ENCODE assay signal across 8 mouse cellular contexts in the genomic region with DNA sequence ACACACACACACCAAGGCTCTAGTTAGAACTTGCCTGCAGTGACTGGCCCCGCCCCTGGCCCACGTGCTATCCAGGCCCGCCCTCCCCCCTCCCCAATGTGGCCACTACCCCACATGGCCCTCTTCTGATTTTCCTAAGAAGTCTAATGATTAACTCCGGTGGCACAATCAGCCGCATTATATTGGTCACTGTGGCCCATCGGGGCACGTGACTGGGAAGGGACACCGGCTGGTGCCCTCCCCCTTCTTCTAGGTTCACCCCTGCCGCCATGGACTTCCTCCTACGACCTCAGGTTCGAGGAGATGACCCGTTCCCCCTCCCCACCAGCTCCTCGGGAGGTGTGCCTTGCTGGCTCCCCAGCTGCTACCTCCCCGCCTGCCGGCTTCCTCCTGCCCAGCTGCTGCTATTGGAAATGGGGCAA. TPM values are rescaled to one million over a fixed set of nuclear protein-coding genes. Genes with fewer than 3 reads are reported as not detected.
DNase-seq lines count a peak whose midpoint lies in the region; ATAC-seq and TF ChIP-seq lines count a peak whose summit lies in the region.

No protein-coding gene starts in this region.

- no peak for ATAC-seq in limb, embryonic 11.5 days (ENCODE audit: insufficient number of reproducible peaks, low FRiP score, low TSS enrichment, low read depth)
- no peak for ATAC-seq in midbrain, embryonic 13.5 days
- no peak for ATAC-seq in granulocyte monocyte progenitor cell, adult 5-6 weeks (replicated peaks; ENCODE audit: poor library complexity, severe bottlenecking)

- no peak overlapping the region for H3K9ac ChIP-seq in limb, embryonic 11.5 days (ENCODE audit: low read length)
- peak overlapping the region; percentile 42 for H3K9ac ChIP-seq in midbrain, embryonic 13.5 days (replicated peaks)

- peaks cover 4% of the 10 kb centered on the region for H3K4me1 ChIP-seq in embryonic fibroblast, embryonic 13.5 days (ENCODE audit: control insufficient read depth, insufficient read depth, low read length)
- peaks cover 39% of the 10 kb centered on the region for H3K4me1 ChIP-seq in limb, embryonic 11.5 days (ENCODE audit: control insufficient read depth, insufficient read depth, low read length)
- H3K4me1 ChIP-seq in midbrain, embryonic 13.5 days (replicated peaks): peaks cover 49% of the 10 kb centered on the region

- H3K9me3 ChIP-seq in limb, embryonic 11.5 days (ENCODE audit: control insufficient read depth, low read length): no peaks in the 10 kb centered on the region
- no peaks in the 10 kb centered on the region for H3K9me3 ChIP-seq in midbrain, embryonic 13.5 days

- intact Hi-C loops in left cerebral cortex, postnatal 14 days (cut with DNase I): no loop called here

- 2% methylated on average over 14 of the region's 15 CpGs for WGBS in limb, embryonic 11.5 days
- 7% methylated on average over 13 of the region's 15 CpGs for WGBS in midbrain, embryonic 13.5 days

- no peak for TF ChIP-seq CTCF in embryonic fibroblast, embryonic 13.5 days (IDR thresholded peaks at IDR 0.05; ENCODE audit: borderline replicate concordance, insufficient read depth, low read length)

- no peak for TF ChIP-seq POLR2A in embryonic fibroblast, embryonic 13.5 days (IDR thresholded peaks at IDR 0.05; ENCODE audit: low read depth, low read length)

- peak overlapping the region; percentile 87; the same call in 1 of the 2 replicates for H3K4me2 ChIP-seq in limb, embryonic 11.5 days (ENCODE audit: low read depth, severe bottlenecking)
- H3K4me2 ChIP-seq in midbrain, embryonic 13.5 days (replicated peaks): peak overlapping the region; percentile 74

- peak; percentile 51 for DNase-seq in cerebellum, adult 9-11 months
- no peak for DNase-seq in cerebellum, postnatal 4 days (ENCODE audit: low spot score in 2 of 2)
- peak; percentile 62 for DNase-seq in limb, embryonic 11.5 days (ENCODE audit: low spot score)
- no peak for DNase-seq in testis, postnatal 10 days (ENCODE audit: low spot score)
- DNase-seq in left cerebral cortex, postnatal 14 days (ENCODE audit: low spot score in 2 of 2): no peak

- H3K27ac ChIP-seq in embryonic fibroblast, embryonic 13.5 days (ENCODE audit: insufficient read depth, low read length): no peak overlapping the region
- no peak overlapping the region; the same call in 1 of the 2 replicates for H3K27ac ChIP-seq in limb, embryonic 11.5 days (replicated peaks; ENCODE audit: low read depth, low read length)
- H3K27ac ChIP-seq in midbrain, embryonic 13.5 days: no peak overlapping the region

- peak overlapping the region; percentile 3; the same call in 1 of the 2 replicates for H3K4me3 ChIP-seq in embryonic fibroblast, embryonic 13.5 days (ENCODE audit: insufficient read depth, low read length)
- no peak overlapping the region for H3K4me3 ChIP-seq in limb, embryonic 11.5 days (ENCODE audit: low read depth, low read length)
- peak overlapping the region; percentile 6; the same call in 1 of the 2 replicates for H3K4me3 ChIP-seq in midbrain, embryonic 13.5 days (replicated peaks)

- no peaks in the 10 kb centered on the region for H3K27me3 ChIP-seq in limb, embryonic 11.5 days (ENCODE audit: control insufficient read depth, insufficient read depth, low read length)
- H3K27me3 ChIP-seq in midbrain, embryonic 13.5 days: peaks cover 11% of the 10 kb centered on the region

- H3K36me3 ChIP-seq in limb, embryonic 11.5 days (ENCODE audit: control insufficient read depth, insufficient read depth, low read length): peaks cover 21% of the 10 kb centered on the region
- peaks cover 36% of the 10 kb centered on the region for H3K36me3 ChIP-seq in midbrain, embryonic 13.5 days

RNA-seq across cellular contexts. Expression of a gene that starts 4.4 kb away (rescaled TPM):
- polyA plus RNA-seq in embryonic fibroblast, embryonic 13.5 days (2011; ENCODE audit: insufficient read length, low read depth, missing spikeins): 59.0 and 69.3 TPM in 2 replicates
- polyA plus RNA-seq in limb, embryonic 11.5 days (2014; fragmentation: Nextera tagmentation; extraction: Ambion mirVana): 26.9 and 28.0 TPM in 2 replicates
- 20.1 and 25.4 TPM in 2 replicates for polyA plus RNA-seq in midbrain, embryonic 13.5 days (2015; fragmentation: Nextera tagmentation; extraction: Ambion mirVana)
- 20.9 and 28.9 TPM in 2 replicates for total RNA-seq in granulocyte monocyte progenitor cell, adult 5-6 weeks (2014; fragmentation: Nextera tagmentation)
- total RNA-seq in granulocyte monocyte progenitor cell, adult 5-6 weeks (2017): 13.5 and 29.3 TPM in 2 replicates
- total RNA-seq in left cerebral cortex, postnatal 14 days (2021): 10 to 100 TPM; 26.8 to 31.9 TPM

RNA-seq across cellular contexts. Expression of a gene that starts 4.7 kb away (rescaled TPM):
- polyA plus RNA-seq in embryonic fibroblast, embryonic 13.5 days (2011; ENCODE audit: insufficient read length, low read depth, missing spikeins): 70.7 and 76.7 TPM in 2 replicates
- 48.6 and 49.2 TPM in 2 replicates for polyA plus RNA-seq in limb, embryonic 11.5 days (2014; fragmentation: Nextera tagmentation; extraction: Ambion mirVana)
- polyA plus RNA-seq in midbrain, embryonic 13.5 days (2015; fragmentation: Nextera tagmentation; extraction: Ambion mirVana): 95.9 and 102 TPM in 2 replicates
- 24.4 and 36.9 TPM in 2 replicates for total RNA-seq in granulocyte monocyte progenitor cell, adult 5-6 weeks (2014; fragmentation: Nextera tagmentation)
- total RNA-seq in granulocyte monocyte progenitor cell, adult 5-6 weeks (2017): 20.7 and 22.4 TPM in 2 replicates
- total RNA-seq in left cerebral cortex, postnatal 14 days (2021): 100 to 1,000 TPM; 138 to 149 TPM

RNA-seq across cellular contexts. Expression of a gene that starts 14.8 kb away (rescaled TPM):
- polyA plus RNA-seq in embryonic fibroblast, embryonic 13.5 days (2011; ENCODE audit: insufficient read length, low read depth, missing spikeins): 2.3 and 3.5 TPM in 2 replicates
- polyA plus RNA-seq in limb, embryonic 11.5 days (2014; fragmentation: Nextera tagmentation; extraction: Ambion mirVana): 0.33 and 0.40 TPM in 2 replicates
- polyA plus RNA-seq in midbrain, embryonic 13.5 days (2015; fragmentation: Nextera tagmentation; extraction: Ambion mirVana): not detected in 2 replicates
- not detected in 2 replicates for total RNA-seq in granulocyte monocyte progenitor cell, adult 5-6 weeks (2014; fragmentation: Nextera tagmentation)
- total RNA-seq in granulocyte monocyte progenitor cell, adult 5-6 weeks (2017): not detected in 2 replicates
- total RNA-seq in left cerebral cortex, postnatal 14 days (2021): not detected

RNA-seq across cellular contexts. Expression of a gene that starts 17.1 kb away (rescaled TPM):
- 63.3 and 91.1 TPM in 2 replicates for polyA plus RNA-seq in embryonic fibroblast, embryonic 13.5 days (2011; ENCODE audit: insufficient read length, low read depth, missing spikeins)
- polyA plus RNA-seq in limb, embryonic 11.5 days (2014; fragmentation: Nextera tagmentation; extraction: Ambion mirVana): 89.6 and 95.1 TPM in 2 replicates
- polyA plus RNA-seq in midbrain, embryonic 13.5 days (2015; fragmentation: Nextera tagmentation; extraction: Ambion mirVana): 80.4 and 95.0 TPM in 2 replicates
- total RNA-seq in granulocyte monocyte progenitor cell, adult 5-6 weeks (2014; fragmentation: Nextera tagmentation): 53.8 and 75.7 TPM in 2 replicates
- total RNA-seq in granulocyte monocyte progenitor cell, adult 5-6 weeks (2017): 15.9 and 23.3 TPM in 2 replicates
- total RNA-seq in left cerebral cortex, postnatal 14 days (2021): 100 to 1,000 TPM; 110 to 120 TPM

RNA-seq across cellular contexts. Expression of a gene that starts 19.7 kb away (rescaled TPM):
- polyA plus RNA-seq in embryonic fibroblast, embryonic 13.5 days (2011; ENCODE audit: insufficient read length, low read depth, missing spikeins): 5.9 and 9.8 TPM in 2 replicates
- polyA plus RNA-seq in limb, embryonic 11.5 days (2014; fragmentation: Nextera tagmentation; extraction: Ambion mirVana): 25.4 and 27.1 TPM in 2 replicates
- 46.5 and 49.6 TPM in 2 replicates for polyA plus RNA-seq in midbrain, embryonic 13.5 days (2015; fragmentation: Nextera tagmentation; extraction: Ambion mirVana)
- 6.4 and 18.7 TPM in 2 replicates for total RNA-seq in granulocyte monocyte progenitor cell, adult 5-6 weeks (2014; fragmentation: Nextera tagmentation)
- 8.8 and 11.1 TPM in 2 replicates for total RNA-seq in granulocyte monocyte progenitor cell, adult 5-6 weeks (2017)
- 10 to 100 TPM; 30.4 to 31.2 TPM for total RNA-seq in left cerebral cortex, postnatal 14 days (2021)

Comparison
In these comparisons a context has a peak if more than half of its experiments do, and no peak if none do; other contexts are left out.
1. DNase-seq: peak in cerebellum, adult 9-11 months (single experiment) and limb, embryonic 11.5 days (single experiment); none in cerebellum, postnatal 4 days (0 of 2), testis, postnatal 10 days (single experiment) and left cerebral cortex, postnatal 14 days (0 of 2).